Mouse (Mus musculus): ENCODE data around the gene Traf1. TPM values are rescaled to one million over a fixed set of nuclear protein-coding genes. Genes with fewer than 3 reads are reported as not detected.

Gene Traf1
- total RNA-seq, 2 experiments from 2014 or later, result 1.2 to 1.4 TPM

- DNase-seq (ENCODE audit: low spot score in 2 of 2), result no peak
- intact Hi-C loops (cut with DNase I), result no loop called here
These were observed 15.5 kb downstream of the Traf1 start for GRCm38 (mm10) chr2:34946046-34946445.

- intact Hi-C loops (cut with DNase I), result loop anchor here (2.0 kb wide), 1 partner anchor 25 kb away; no protein-coding TSS in a partner anchor
- DNase-seq (ENCODE audit: low spot score in 2 of 2), result no peak
These were observed 16.0 kb downstream of the Traf1 start for GRCm38 (mm10) chr2:34945580-34945979.

GRCm38 (mm10) chr2:34944761-34945160 lies 16.8 kb downstream of the Traf1 start:
- intact Hi-C loops (cut with DNase I), result loop anchor here (2.0 kb wide), 1 partner anchor 26 kb away; no protein-coding TSS in a partner anchor
- no peak for DNase-seq (ENCODE audit: low spot score in 2 of 2)

GRCm38 (mm10) chr2:34943556-34944120 lies 17.9 kb downstream of the Traf1 start:
- intact Hi-C loops (cut with DNase I), result loop anchor here (2.0 kb wide), 1 partner anchor 27 kb away; no protein-coding TSS in a partner anchor
- no peak for DNase-seq (ENCODE audit: low spot score in 2 of 2)

GRCm38 (mm10) chr2:34941061-34941675 lies 20.4 kb downstream of the Traf1 start:
- intact Hi-C loops (cut with DNase I), result no loop called here
- DNase-seq (ENCODE audit: low spot score in 2 of 2), result no peak

- no peak for DNase-seq (ENCODE audit: low spot score in 2 of 2)
- intact Hi-C loops (cut with DNase I), result no loop called here
These were observed 21.3 kb downstream of the Traf1 start for GRCm38 (mm10) chr2:34940246-34940645.

- intact Hi-C loops (cut with DNase I), result no loop called here
- DNase-seq (ENCODE audit: low spot score in 2 of 2), result no peak
These were observed 23.0 kb downstream of the Traf1 start for GRCm38 (mm10) chr2:34938269-34939208.

GRCm38 (mm10) chr2:34937460-34937859 lies 24.1 kb downstream of the Traf1 start:
- no peak for DNase-seq (ENCODE audit: low spot score in 2 of 2)
- intact Hi-C loops (cut with DNase I), result no loop called here

GRCm38 (mm10) chr2:34927320-34927719 lies 34.3 kb downstream of the Traf1 start:
- intact Hi-C loops (cut with DNase I), result no loop called here
- no peak for DNase-seq (ENCODE audit: low spot score in 2 of 2)

GRCm38 (mm10) chr2:34922729-34923128 lies 38.8 kb downstream of the Traf1 start:
- no peak for DNase-seq (ENCODE audit: low spot score in 2 of 2)
- intact Hi-C loops (cut with DNase I), result no loop called here

- intact Hi-C loops (cut with DNase I), result no loop called here
These were observed 41.4 kb downstream of the Traf1 start for GRCm38 (mm10) chr2:34920144-34920543.

GRCm38 (mm10) chr2:34915103-34915502 lies 46.5 kb downstream of the Traf1 start:
- no peak for DNase-seq (ENCODE audit: low spot score in 2 of 2)
- intact Hi-C loops (cut with DNase I), result no loop called here

More at GRCm38 (mm10) chr2:34920144-34920543, 41.4 kb downstream of the Traf1 start:
- no peak for DNase-seq (ENCODE audit: low spot score in 2 of 2)

GRCm38 (mm10) chr2:34914823-34915082 lies 46.8 kb downstream of the Traf1 start:
- no peak for DNase-seq (ENCODE audit: low spot score in 2 of 2)
- intact Hi-C loops (cut with DNase I), result no loop called here

- intact Hi-C loops (cut with DNase I), result no loop called here
- peak; percentile 35 to 43 for DNase-seq (ENCODE audit: low spot score in 2 of 2)
These were observed 47.3 kb downstream of the Traf1 start for GRCm38 (mm10) chr2:34914069-34914822.

GRCm38 (mm10) chr2:34913218-34914068 lies 48.1 kb downstream of the Traf1 start, which contains the start of gene Phf19:
Gene Phf19, minus strand, starts transcription at chr2:34914026.
- intact Hi-C loops (cut with DNase I), result no loop called here
- DNase-seq (ENCODE audit: low spot score in 2 of 2), result peak in 1 of 2 experiments; percentile 7

- intact Hi-C loops (cut with DNase I), result no loop called here
- DNase-seq (ENCODE audit: low spot score in 2 of 2), result no peak
These were observed 49.0 kb downstream of the Traf1 start for GRCm38 (mm10) chr2:34912613-34913012.

GRCm38 (mm10) chr2:34911871-34912270 lies 49.7 kb downstream of the Traf1 start:
- intact Hi-C loops (cut with DNase I), result no loop called here

GRCm38 (mm10) chr2:34909719-34910118 lies 51.9 kb downstream of the Traf1 start:
- no peak for DNase-seq (ENCODE audit: low spot score in 2 of 2)
- intact Hi-C loops (cut with DNase I), result no loop called here

More at GRCm38 (mm10) chr2:34911871-34912270, 49.7 kb downstream of the Traf1 start:
- DNase-seq (ENCODE audit: low spot score in 2 of 2), result no peak

All from left cerebral cortex, postnatal 36 days (tissue).